Mouse (Mus musculus) urinary bladder, postnatal 25 days (tissue): Measurements from ENCODE around the gene Nrros.
"Not testable (repeated sequence)": the region's sequence is repeated elsewhere in the genome, so short reads cannot be mapped to it uniquely, and the experiment has no call there.

Experiments
- DNase-seq: peaks from one replicate; pipeline ENCODE4 v3.0.0; 2022; ENCODE audit warnings: low spot score

The Nrros gene

DNA sequence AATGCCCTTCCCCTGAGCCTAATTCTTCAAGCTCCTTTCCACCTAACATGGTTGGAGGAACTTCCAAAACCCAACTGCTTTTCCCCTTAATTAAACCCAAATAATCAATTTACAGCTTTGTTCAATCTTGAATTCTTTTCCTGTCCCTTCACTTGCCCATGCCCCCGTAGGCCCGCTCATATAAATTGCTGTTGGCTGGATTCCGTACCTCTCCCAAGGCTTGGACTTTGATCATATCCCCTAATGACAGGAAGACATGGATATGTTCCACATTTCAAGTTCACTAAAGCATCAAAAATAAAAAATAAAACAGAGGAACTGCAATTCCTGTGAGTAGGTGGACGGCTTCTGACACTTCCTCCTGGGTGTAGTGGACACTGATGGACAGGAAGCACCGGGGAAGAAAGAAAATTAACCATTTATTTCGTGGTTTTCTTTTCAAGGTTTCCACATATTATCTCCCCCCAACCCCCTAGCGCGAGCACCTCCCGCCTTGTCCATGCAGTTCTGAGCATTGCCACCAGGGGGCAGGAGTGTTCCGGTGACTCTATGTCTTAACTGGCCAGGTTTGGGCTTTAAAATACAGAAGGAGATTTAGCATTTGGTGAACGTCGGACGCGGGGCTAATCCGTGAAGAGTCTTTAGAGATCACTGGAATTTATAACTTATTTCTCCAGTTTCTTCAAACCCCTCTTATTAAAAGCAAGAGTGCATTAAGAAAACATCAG lies 50.3 kb downstream of the Nrros start:
- peak; percentile 87 for DNase-seq

DNA sequence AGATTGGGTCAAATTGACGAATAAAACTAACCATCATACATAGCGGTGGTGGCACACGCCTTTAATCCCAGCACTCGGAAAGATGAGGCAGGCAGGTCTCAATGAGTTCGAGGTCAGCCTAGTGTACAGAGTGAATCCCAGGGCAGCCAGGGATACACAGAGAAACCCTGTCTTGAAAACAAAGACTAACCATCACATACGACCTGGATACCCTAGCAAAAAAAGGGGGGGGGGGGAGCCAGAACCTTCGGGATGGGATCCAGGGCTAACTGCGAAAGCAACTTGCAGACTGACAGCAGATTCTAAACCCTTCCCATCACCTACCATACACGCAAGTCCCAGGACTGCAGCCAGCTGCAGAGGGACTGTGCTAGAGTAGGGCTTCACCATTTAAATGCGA lies 51.0 kb downstream of the Nrros start:
- no peak for DNase-seq

DNA sequence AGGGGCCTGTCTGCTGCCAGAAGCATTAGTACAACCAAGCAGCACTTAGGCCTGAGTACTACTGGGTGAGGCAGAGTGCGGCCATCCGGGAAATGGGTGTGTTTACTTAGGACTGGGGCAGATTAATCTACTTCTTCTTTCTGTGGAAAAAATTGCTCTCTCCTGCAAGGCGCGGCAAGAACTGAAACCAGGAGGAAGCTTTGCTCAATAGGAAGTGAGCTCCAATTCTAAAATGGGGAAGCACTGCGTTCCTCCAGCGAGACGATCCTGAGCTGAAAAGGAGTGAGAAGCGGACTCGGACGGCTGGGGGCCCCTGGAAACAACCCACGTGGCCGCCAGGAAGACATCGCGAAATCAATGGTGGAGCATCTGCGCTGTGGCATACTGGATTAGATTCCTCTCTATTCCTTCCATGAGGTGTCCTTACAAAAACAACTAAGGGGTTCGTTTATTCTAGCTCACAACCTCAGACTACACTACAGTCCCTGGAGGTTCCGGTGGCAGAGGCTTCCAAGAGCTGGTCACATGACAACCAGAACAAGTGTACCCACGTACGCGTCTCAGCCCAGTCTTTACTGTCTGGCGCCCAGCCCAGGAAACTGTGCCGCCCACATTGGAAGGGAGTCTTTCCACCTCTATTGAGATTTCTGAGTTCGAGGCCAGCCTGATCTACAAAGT lies 51.7 kb downstream of the Nrros start:
- no peak for DNase-seq

DNA sequence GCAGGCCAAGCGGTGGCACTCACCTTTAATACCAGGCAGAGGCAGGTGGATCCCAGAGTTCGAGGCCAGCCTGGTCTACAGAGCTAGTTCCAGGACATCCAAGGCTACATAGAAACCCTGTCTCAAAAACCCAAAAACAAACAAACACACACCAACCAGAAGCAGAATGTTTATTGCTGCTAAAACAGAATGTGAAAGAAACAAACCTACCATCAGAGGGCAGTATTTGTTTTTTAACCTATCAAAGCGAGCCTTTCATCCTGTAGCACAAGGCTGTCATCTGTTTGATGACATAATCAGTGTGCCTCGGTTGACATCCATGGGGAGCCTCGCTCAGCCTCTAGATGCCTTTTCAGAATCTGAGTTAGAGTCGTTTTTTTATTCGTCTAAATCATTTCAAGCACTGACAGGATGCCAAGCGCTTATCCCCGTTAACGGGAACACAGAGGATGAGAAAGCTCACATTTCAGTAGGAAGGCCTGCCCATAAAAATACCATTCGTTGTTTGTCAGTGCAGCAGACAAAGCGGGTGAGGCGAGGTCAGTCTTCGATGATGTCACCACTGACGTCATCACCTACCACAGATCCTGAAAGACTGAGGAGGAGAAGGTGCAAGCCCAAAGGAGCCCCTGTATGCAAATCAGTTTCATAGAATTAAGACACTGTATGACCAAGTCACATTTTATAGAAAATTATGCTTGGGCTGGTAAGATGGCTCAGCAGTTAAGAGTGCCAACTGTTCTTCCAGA lies 54.3 kb downstream of the Nrros start:
- DNase-seq = no peak

DNA sequence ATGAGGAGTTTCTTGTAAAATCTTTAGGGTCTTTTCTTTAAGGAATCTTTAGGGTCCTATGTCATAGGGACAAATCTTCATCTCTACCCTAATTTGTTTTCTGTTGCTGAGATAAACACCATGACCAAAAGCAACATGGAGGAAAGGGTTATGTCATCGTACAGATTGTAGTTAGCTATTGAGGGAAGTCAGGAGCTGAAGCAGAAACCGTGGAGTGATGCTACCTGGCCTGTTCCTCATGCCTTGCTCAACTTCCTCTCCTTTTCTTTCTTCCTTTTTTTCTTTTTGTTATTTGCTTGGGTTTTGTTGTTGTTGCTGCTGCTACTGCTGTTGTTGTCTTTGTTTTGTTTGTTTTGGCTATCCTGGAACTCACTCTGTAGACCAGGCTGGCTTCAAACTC lies 56.8 kb downstream of the Nrros start:
- DNase-seq = no peak

DNA sequence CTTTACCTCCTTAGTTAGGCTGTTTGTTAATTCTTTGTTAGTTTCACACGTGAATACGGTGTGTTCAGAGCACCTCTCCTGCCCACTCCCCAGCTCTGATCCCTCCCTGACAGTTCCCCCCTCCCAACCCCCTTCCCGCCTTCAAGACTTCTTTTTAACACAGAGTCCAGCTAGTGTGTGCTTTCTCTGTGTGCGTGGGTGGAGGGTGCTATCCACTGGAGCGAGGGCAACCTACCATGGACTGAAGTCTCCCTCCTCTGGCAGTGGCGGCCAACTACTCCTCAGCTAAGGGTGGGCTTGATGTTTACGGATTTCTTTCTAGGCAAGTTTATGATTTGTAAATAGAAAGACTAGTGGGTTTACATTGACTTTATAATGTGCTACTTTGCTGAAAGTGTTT lies 57.2 kb downstream of the Nrros start:
- no peak for DNase-seq

DNA sequence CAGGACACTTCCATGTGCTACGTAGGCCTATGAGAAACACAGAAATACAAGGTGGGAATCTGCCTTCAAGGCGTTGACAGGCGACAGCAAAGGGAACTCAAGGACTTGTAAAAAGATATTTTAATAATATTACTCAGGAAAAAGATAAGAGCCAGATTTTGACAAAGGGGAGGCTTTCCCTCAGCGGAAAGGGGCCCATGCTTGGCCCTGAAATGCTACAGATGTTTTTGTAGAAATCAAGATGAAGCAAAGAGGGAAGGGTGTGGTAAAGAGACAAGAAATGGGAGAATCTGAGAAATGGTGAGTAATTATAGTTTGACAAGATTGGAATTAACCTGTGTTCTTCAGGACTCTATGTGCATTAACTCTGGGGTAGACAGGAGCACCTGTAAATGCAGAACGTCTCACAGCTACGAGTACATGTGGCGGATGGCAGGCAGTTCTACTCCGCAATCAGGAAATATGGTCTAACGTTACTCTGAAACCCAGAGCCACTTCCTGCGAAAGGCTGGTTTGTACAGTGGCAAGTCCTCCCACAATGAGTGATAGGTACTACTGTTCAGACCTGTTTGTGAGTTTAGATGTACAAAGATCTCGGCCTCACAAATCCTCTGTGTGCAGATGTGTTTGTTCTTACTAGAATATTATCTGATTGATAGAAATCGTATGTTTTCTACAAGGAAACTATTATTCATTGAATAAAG lies 57.9 kb downstream of the Nrros start:
- DNase-seq = no peak

DNA sequence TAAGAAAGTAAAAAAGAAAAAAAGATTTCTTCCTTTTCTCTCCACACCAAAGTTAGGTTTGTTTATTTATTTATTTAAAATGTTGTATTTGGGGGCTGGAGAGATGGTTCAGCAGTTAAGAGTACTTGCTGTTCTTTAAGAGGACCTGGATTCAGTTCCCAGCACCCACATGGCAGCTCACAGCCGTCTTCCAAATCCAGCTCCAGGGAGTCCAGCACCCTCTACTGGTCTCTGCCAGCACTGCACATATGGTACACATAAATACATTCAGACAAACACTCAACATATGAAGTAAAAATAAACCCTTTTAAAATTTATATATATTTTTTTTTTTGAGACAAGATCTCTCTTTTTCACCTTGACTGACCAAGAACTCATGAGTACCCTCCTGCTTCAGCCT lies 59.7 kb downstream of the Nrros start:
- DNase-seq = no peak

DNA sequence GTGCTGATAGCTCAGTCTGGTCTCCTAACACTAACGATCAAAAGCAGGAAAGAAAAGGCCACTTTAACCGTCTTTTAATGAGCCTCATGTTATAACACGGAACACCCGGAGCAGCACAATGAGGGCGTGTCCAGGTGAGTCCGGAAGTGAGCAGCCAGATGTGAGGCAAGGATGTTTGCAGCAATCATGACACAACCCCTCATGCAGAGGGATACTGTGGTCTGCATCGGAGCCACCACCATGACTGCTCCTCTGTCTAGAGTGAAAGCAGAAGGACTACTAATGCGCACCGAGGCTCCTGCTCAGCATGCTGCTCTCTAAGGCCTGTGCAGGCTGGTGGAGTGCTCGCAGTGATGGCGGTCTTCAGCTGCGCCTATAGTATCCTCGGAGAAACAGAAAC lies 63.1 kb downstream of the Nrros start:
- no peak for DNase-seq

DNA sequence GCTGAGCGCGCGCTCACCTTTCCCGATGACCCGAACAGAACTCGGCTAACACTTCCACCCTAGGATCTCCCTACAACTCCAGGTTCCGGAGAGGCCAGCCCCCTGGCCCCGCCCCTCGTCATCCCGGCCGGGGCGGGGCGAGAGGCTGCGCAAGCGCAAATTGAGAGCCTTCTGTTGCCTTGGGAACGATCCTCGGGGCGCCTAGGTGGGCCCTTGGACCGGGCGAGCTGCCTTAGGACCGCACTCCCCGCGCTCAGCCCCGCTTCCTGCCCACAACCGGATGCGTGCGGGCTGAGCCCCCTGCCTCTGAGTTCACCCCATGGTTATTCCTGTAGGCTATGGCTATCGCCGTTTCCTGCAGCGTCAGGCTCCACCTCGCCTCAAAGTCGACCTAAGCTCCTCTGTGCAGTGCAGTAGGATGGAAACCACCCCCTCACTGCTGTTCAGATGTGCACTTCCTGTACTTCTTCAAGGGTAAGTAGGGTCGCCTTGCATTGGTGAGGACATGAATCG lies 65.7 kb downstream of the Nrros start, which contains the start of the genes Pigx and Cep19:
Pigx (minus strand) TSS at position 103 of the 513 bp plus-strand sequence.
Cep19 (plus strand) TSS at position 163 of the 513 bp plus-strand sequence.
- DNase-seq = peak; percentile 88

DNA sequence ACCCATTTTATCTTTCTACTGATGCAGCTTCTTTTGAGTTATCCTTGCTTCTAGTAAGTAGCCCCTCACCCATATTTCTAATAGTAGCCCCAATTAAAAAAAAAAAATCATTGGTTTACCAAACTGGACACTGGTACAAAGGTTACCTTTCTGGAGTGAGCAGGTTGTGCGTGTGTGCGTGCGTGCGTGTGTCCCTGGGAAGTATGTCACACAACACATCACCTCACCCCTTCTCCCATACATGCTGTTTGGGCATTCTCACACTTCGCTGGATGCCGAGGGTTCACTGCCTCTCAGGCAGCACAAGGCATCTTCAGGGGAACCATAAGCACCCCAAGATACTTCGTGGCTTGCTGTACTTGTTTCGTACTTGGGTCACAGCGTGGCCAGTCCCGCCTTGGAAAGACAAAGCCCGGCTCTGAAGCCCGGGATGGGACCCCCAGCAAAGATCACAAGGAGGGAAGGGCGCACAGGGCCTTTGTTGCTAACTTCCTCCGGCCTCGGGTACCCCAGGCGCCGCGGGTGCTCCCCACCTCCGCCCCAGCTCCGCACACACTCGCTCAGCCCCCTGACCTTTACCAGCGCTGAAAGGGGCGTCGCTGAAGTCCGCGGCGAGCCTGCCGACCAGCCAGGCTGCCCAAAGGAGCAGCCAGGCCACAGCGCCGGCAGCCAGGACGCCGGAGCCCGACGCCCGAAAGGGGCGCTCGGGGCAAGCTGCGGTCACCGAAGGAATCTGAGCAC lies 66.3 kb downstream of the Nrros start:
- no peak for DNase-seq

DNA sequence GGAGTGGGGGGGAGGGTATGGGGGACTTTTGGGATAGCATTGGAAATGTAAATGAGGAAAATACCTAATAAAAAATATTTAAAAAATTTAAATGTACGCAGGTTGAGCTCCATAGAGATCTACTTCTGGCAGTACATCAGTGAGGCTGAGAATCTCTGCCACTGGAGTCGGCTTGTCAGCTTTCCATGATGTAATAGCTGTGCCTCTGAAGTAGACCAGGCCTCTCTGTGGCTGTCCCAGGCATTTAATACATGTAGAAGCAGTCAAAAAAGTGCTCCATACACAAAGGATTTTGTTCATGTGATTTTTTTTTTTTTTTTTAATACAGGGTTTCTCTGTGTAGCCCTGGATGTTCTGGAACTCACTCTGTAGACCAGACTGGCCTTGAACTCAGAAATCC lies 67.6 kb downstream of the Nrros start:
- not testable (repeated sequence) for DNase-seq
